Mouse (Mus musculus): ENCODE measurements around the gene March1.

Gene March1

GRCm38 (mm10) chr8:66033651-66034050 is 416.0 kb downstream of the March1 start:
- DNase-seq: no peak

DNA sequence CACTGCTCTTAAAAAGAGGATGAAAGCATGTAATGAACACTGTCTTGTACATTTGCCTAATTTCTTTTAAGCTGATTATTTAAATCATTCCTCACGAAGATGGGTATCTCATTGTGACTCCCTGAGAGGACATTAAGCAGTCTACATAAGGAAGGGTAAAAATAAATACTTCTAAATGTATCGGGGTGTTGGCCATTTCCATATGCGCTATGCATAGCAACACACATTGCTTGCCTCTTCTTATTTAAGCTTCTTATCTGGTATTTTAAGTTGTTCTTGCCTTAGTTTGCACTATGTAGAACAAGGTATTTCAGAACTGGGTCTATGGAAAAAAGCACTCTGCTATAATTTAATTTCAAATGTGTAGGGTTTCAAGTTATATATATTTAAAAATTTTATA is 416.7 kb downstream of the March1 start:
- DNase-seq: no peak

GRCm38 (mm10) chr8:66094152-66094551 is 476.5 kb downstream of the March1 start:
- no peak for DNase-seq

GRCm38 (mm10) chr8:66098148-66098547 is 480.4 kb downstream of the March1 start:
- no peak for DNase-seq

- DNase-seq: no peak
These were observed 501.6 kb downstream of the March1 start for GRCm38 (mm10) chr8:66119294-66119693.

DNA sequence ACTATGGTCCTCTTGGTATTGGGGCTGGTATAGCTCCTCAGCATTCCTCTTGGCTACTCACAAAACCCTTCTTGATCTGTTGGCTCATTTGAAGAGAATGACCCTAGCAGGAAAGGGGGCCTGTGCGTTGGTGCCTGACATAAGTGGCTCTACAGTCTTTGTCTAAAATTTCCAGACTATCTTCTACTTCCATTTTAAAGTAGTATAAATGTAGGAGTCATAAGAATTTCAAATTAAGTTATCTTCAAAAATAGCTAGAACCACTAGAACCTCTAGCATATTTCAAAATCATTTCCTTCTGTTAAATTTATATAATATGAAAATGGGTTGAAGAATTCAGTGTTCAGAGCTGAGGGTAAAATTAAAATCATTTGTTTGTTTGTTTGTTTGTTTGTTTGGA is 541.9 kb downstream of the March1 start:
- DNase-seq: no peak

DNA sequence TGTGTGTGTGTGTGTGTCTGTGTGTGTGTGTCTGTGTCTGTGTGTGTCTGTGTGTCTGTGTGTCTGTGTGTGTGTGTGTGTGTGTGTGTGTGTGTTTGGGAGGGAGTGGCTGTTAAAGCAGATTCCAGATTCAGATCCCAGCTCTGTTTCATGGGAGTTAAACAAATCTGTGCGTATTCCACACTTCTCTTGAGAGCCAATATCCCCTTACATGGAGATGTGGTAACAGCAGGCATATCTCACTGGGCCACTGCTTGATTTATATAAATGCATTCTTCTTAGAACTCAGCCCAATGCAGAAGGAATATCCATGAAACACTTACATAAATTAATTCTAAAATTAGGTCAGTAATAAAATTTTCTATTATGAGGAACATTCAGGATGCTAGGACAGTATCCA is 549.1 kb downstream of the March1 start:
- DNase-seq: no peak

- no peak for DNase-seq
These were observed 549.9 kb downstream of the March1 start for GRCm38 (mm10) chr8:66167405-66168173.

- no peak for DNase-seq
These were observed 561.6 kb downstream of the March1 start for GRCm38 (mm10) chr8:66179336-66179735.

- no peak for DNase-seq
These were observed 563.6 kb downstream of the March1 start for GRCm38 (mm10) chr8:66181265-66181664.

DNA sequence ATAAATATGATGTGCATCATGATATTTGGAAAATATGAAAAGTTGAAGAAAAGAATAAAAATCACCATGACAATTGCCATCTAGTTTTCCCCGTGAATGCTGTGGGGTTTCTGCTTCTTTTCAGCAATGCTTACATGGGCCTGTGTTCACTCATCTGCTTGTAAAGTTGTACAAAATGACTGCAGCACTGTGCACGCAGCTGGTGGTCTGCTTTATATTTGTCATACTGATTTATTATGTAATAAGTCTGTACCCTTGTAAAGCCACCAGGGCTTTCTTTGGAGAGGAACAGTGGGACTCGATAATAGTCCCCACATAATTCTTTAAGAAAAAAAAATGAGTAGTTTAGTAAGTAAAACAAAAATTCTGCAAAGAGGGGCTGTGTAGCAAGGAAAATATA is 564.6 kb downstream of the March1 start:
- no peak for DNase-seq

DNA sequence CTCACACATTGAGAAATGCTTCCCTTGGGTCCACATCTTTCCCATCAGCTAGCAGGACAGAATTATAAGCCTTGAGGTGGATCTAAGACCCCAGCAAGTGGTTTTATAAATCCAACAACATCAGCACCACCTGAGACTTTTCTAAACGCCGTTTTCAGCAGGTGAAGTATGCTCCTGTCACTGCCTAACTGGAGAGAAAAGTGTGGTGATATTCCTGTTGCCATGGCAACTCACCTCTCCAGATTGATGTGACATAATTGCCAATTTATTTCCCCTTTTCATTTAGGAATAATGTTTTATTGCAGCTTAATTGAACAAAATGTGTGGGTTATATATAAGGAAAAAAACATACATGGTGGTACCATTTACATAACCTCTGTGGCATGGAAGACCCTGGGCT is 565.8 kb downstream of the March1 start:
- no peak for DNase-seq

GRCm38 (mm10) chr8:66185226-66185625 is 567.5 kb downstream of the March1 start:
- no peak for DNase-seq

DNA sequence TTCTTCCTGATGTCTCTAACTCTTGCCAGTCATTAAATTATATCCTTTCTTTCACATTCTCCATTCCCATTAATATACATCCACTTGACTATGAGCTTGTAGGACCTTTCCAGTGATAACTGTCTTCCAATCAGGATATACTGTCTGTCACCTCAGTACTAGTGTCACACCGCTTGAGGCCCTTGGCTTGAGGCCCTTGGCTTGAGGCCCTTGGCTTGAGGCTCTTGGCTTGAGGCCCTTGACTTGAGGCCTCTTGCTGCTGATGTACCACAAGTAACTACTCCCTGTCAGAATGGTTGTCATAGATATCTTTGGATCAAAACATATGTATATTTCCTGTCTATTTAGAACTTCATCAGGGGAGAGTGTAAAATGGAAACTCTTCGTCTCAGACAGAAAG is 576.7 kb downstream of the March1 start:
- no peak for DNase-seq

GRCm38 (mm10) chr8:66200169-66200568 is 582.5 kb downstream of the March1 start:
- DNase-seq: no peak

DNA sequence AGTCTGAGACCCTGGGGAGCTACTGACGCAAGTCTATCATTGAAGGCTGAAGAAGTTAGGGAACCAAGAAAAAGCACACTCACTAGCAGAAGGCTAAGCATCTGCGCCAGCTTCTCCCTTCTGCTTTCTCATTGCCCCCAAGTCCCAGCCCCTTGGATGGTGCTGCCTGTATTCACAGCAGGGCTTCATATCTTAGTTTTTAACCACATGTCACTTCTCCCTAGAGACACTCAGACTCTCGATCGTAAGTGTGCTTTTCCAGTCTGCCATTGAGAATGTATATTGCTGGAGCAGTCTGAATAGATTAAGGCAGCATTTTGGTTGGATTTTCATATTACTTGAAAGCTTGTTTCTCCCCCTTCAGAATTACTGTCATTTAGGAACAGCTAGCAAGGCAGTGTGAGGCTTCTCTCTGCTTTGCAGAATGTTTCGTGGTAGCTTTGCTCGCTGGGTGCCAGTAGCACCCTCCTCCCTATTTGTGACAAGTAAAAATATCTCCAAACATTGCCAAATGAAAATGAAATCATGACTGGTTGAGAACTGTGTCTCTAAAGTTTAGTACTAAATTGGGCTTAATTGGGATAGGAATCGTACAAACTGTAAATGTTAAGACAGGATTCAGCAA is 586.2 kb downstream of the March1 start:
- DNase-seq: no peak

DNA sequence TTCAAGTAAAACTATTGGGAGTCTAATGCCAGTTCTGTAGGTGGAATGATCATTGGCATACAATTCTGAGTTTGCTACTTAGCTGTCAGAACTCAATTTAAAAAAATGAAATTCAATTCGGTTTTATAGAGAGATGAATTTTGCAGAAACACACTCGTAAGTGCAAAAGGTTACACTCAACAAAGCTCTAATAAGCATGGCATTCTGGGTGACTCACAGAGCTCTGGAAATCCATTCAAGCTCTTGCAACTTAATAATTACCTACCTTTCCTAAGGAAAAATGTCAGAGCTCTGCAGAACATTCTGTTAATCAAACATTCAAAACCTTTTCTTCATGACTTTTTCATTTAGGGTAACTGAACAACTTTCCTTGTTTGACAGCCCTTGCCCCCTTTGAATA is 591.9 kb downstream of the March1 start:
- DNase-seq: no peak

GRCm38 (mm10) chr8:66210294-66210693 is 592.6 kb downstream of the March1 start:
- DNase-seq: no peak

DNA sequence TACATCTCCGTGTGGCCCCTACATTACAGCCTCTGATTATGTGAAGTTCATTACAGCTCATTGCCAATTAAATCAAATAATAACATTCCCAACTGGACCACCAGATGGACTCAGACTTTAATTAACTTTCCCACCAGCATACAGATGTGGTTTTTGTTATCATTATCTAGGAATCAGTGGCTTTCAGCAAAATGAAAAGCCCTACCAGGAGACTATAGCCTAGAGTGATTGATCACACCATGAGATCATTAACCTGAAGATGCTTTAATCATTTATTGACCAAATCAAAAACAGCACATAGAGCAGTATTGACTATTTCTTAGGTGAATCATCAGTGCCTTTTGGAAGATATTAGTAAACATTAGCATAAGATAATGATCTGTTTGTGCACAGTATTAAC is 602.3 kb downstream of the March1 start:
- DNase-seq: no peak

GRCm38 (mm10) chr8:66229931-66230330 is 612.2 kb downstream of the March1 start:
- DNase-seq: no peak

DNA sequence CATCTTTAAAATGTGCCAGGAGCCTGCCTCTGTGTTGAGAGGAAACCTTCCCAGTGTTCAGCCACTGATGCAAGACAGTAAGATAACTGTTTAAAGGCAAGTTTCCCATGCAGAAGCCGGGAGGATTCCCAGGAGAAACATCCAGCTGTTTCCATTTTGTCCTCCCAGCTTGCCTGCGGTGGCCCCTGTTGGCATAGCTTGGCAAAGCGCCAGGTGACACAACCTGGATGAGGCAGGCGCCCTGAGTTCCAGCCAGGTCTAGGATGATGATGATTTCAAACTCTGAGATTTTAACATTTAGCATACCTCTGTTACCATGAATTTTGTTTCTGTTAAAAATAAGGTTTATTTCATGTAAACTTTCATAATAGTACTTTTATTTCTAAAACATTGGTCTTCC is 651.8 kb downstream of the March1 start:
- DNase-seq: no peak

DNA sequence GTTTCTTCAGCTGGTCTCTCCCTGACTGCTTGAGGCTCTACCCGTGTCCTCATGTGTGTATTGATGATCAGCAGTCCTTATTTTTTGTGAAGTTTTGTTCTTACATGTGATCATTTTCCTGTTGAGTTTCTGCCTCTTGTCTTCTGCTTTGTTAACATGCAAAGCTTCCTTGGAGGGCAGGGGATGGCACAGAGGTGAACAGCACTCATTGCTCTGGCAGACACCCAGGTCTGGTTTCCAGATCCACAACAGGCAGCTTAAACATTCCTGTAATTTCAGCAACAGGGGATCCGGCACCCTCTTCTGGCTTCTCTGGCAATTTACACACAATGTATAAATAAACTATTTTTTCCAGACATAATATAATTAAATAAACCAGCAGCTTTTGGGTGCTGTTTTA is 652.4 kb downstream of the March1 start:
- no peak for DNase-seq

GRCm38 (mm10) chr8:66317824-66318223 is 700.1 kb downstream of the March1 start:
- DNase-seq: no peak

DNA sequence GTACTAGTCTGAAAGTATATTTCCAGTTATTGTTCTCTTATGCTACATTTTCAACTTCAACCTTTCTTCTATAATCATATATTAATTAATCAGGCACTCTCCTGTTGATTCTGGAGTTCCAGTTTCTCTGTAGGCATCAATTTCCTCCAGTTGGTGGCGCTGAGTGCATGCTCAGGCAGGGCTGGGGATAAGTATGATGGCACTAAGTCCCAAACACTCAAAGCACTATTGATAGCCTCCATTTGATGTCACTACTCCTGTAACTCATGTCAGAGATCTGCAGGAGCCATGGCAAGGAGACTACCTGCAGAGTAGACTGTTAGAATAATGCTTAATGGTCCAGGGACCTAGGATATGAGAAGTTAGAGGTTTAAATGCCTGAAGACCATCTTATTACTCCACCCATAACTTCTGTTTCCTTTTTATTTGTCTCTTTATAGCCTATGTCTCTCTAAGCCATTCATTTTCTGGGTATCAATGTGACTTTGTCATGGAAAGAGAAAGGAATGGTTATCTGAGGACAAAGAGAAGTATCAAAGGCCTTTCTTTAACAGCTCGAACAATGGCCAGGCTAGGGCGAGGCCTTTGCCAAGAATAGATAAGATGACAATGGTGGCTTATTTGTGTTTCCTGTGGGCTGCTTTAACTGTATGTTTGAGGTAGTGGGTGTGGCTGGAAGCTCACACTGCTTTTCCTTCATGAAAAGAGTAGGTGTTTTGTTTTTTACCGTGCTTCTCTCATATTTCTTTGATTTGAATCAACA is 705.5 kb downstream of the March1 start:
- DNase-seq: peak; percentile 71

Data from lung, postnatal 36 days (tissue).